Mouse (Mus musculus): Measurements from ENCODE around the gene Kitl.

DNA sequence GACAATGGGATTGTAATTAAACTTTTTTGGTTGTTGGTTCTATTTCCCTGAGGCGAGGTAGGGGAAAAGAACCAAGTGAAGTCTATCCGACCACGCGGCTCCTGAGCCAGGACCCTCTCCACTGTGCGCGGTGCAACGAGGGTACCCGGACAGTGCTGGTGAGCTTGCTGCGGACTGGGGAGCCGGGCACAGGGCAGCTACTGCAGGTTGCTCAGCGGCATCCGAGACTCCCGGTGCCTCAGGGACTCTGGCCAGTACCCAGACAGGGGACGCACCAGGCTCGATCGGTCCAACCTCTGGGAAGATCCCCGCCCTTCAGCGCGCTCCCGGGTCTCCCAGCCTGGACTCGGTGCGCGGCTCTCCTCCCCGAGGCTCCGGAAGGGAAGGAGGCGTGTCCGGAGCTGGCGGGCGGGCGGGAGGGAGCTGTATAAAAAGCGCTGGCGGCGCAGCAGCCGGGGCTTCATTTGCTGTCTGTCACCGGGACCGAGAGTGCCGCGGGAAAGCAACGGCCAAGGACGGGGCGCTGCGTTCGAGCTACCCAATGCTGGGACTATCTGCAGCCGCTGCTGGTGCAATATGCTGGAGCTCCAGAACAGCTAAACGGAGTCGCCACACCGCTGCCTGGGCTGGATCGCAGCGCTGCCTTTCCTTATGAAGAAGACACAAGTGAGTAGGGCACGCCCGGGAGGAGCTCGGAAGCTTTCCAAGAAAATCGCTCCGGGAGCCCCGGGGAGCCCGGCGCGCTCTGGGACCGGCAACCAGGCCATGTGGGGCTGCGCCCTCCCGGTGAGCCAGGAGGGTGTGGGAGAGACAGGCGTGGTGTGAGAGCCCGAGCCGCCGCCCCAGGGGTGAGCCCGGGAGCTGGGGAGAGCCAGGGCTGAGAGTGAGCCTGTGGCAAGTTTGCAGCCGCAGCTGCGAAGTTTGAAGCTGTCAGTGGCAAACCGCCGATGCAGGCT is at the start of gene Kitl:
- TF ChIP-seq CTCF (conservative IDR thresholded peaks at IDR 0.05; ENCODE audit: low read length), result no peak
- no peak for TF ChIP-seq NANOG (IDR thresholded peaks at IDR 0.05; ENCODE audit: borderline replicate concordance, low read length)
